ENCODE assay signal across 10 mouse cellular contexts in the genomic region with DNA sequence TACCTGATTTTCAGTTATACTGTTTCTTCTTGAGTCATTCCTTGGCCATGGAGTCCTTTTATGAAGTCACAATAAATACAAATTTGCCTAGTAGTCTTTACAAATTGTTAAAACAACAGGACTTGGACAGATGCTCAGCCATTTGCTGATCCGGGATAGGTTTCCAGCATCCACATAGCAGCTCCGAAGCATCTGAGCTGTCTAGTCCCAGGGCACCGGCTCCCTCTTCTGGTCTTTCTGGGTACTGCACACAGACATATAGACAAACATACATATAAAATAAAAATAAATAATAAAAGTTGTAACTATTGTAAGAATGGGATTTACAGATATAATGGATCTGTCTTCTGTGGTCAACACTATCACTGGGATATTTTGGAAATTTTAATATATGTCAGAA.
DNase-seq lines count a peak whose midpoint lies in the region; ATAC-seq and TF ChIP-seq lines count a peak whose summit lies in the region.
"Had no signal": no experiment of that assay in that cellular context is flagged by ENCODE, and none has a peak within 500 bp of the region (broad histone marks: within the 10 kb centered on the region; RNA-seq: fewer than 3 reads in every experiment).

No protein-coding gene starts in this region.

- H3K9me3 ChIP-seq in forebrain, embryonic 10.5 days: no peaks in the 10 kb centered on the region
- no peaks in the 10 kb centered on the region for H3K9me3 ChIP-seq in forebrain, embryonic 12.5 days
- no peaks in the 10 kb centered on the region for H3K9me3 ChIP-seq in midbrain, embryonic 10.5 days (replicated peaks)
- H3K9me3 ChIP-seq in midbrain, embryonic 15.5 days: no peaks in the 10 kb centered on the region
- H3K9me3 ChIP-seq: hindbrain, embryonic 15.5 days had no signal

- peaks cover 23% of the 10 kb centered on the region for H3K4me1 ChIP-seq in forebrain, embryonic 10.5 days
- peaks cover 13% of the 10 kb centered on the region; the same call in 1 of the 2 replicates for H3K4me1 ChIP-seq in forebrain, embryonic 12.5 days
- peaks cover 18% of the 10 kb centered on the region for H3K4me1 ChIP-seq in midbrain, embryonic 10.5 days
- peaks cover 7% of the 10 kb centered on the region; the same call in 1 of the 2 replicates for H3K4me1 ChIP-seq in midbrain, embryonic 15.5 days
- H3K4me1 ChIP-seq: hindbrain, embryonic 15.5 days had no signal

- no peak for TF ChIP-seq POLR2A in brain, embryonic 14.5 days (IDR thresholded peaks at IDR 0.05; ENCODE audit: borderline replicate concordance, extremely low read depth, insufficient read depth, insufficient read length, poor library complexity, severe bottlenecking)

- no peak overlapping the region for H3K27ac ChIP-seq in forebrain, embryonic 10.5 days
- H3K27ac ChIP-seq in forebrain, embryonic 12.5 days: no peak overlapping the region
- H3K27ac ChIP-seq in midbrain, embryonic 10.5 days (replicated peaks): no peak overlapping the region
- no peak overlapping the region for H3K27ac ChIP-seq in midbrain, embryonic 15.5 days
- H3K27ac ChIP-seq: hindbrain, embryonic 15.5 days had no signal

- H3K36me3 ChIP-seq in forebrain, embryonic 10.5 days (replicated peaks): no peaks in the 10 kb centered on the region
- no peaks in the 10 kb centered on the region for H3K36me3 ChIP-seq in forebrain, embryonic 12.5 days (replicated peaks)
- no peaks in the 10 kb centered on the region for H3K36me3 ChIP-seq in midbrain, embryonic 10.5 days
- H3K36me3 ChIP-seq in midbrain, embryonic 15.5 days (replicated peaks): no peaks in the 10 kb centered on the region
- H3K36me3 ChIP-seq: hindbrain, embryonic 15.5 days had no signal

- peak; percentile 20 for DNase-seq in forebrain, embryonic 10.5 days (ENCODE audit: extremely low spot score, low spot score)
- peak; percentile 33 for DNase-seq in midbrain, embryonic 10.5 days (ENCODE audit: low spot score)
- peak; percentile 21 for DNase-seq in brain, embryonic 14.5 days (ENCODE audit: low read depth)
- DNase-seq in ovary, adult 18-20 months (ENCODE audit: low spot score): no peak

- no peak overlapping the region for H3K4me2 ChIP-seq in forebrain, embryonic 12.5 days
- no peak overlapping the region for H3K4me2 ChIP-seq in midbrain, embryonic 15.5 days
- H3K4me2 ChIP-seq: hindbrain, embryonic 15.5 days had no signal

- H3K9ac ChIP-seq in forebrain, embryonic 12.5 days: no peak overlapping the region
- no peak overlapping the region for H3K9ac ChIP-seq in midbrain, embryonic 15.5 days
- H3K9ac ChIP-seq: hindbrain, embryonic 15.5 days had no signal

- peak; percentile 52; the same call in 1 of the 2 replicates for TF ChIP-seq CTCF in brain, embryonic 14.5 days (IDR thresholded peaks at IDR 0.05; ENCODE audit: borderline replicate concordance, extremely low read depth, insufficient read depth, insufficient read length)

- H3K4me3 ChIP-seq in forebrain, embryonic 10.5 days: no peak overlapping the region
- no peak overlapping the region for H3K4me3 ChIP-seq in forebrain, embryonic 12.5 days (replicated peaks)
- no peak overlapping the region for H3K4me3 ChIP-seq in midbrain, embryonic 10.5 days
- no peak overlapping the region for H3K4me3 ChIP-seq in midbrain, embryonic 15.5 days
- H3K4me3 ChIP-seq: hindbrain, embryonic 15.5 days; myocyte had no signal

- no peak for ATAC-seq in forebrain, embryonic 12.5 days (ENCODE audit: low FRiP score)
- no peak for ATAC-seq in midbrain, embryonic 15.5 days (replicated peaks)
- 0 out of 2 replicates have a peak, but pooled peaks have one; percentile 36 for ATAC-seq in megakaryocyte, adult 5-6 weeks (ENCODE audit: poor library complexity, severe bottlenecking)
- no peak for ATAC-seq in activated CD4-positive, CD25-positive, alpha-beta regulatory T cell, adult 4 months

- H3K27me3 ChIP-seq in forebrain, embryonic 10.5 days (ENCODE audit: poor library complexity, severe bottlenecking): no peaks in the 10 kb centered on the region
- H3K27me3 ChIP-seq in forebrain, embryonic 12.5 days: no peaks in the 10 kb centered on the region
- no peaks in the 10 kb centered on the region for H3K27me3 ChIP-seq in midbrain, embryonic 10.5 days (ENCODE audit: low read depth, poor library complexity, severe bottlenecking)
- H3K27me3 ChIP-seq in midbrain, embryonic 15.5 days (replicated peaks): no peaks in the 10 kb centered on the region
- H3K27me3 ChIP-seq: hindbrain, embryonic 15.5 days had no signal

- 65% methylated on average over 3 of the region's 3 CpGs for WGBS in forebrain, embryonic 10.5 days
- WGBS in forebrain, embryonic 12.5 days: 66% methylated on average over 3 of the region's 3 CpGs
- WGBS in midbrain, embryonic 10.5 days: 61% methylated on average over 3 of the region's 3 CpGs
- 61% methylated on average over 3 of the region's 3 CpGs for WGBS in midbrain, embryonic 15.5 days
